Mouse (Mus musculus): Measurements from ENCODE around the gene Gm15517. TPM values are rescaled to one million over a fixed set of nuclear protein-coding genes. Genes with fewer than 3 reads are reported as not detected.
A peak's percentile ranks its signal among the peaks of the same experiment; 100 is the strongest.
"Not testable (repeated sequence)": the region's sequence is repeated elsewhere in the genome, so short reads cannot be mapped to it uniquely, and the experiment has no call there.

Gm15517 gene
- polyA plus RNA-seq (2015; fragmentation: Nextera tagmentation; extraction: Ambion mirVana): 1.2 TPM in 1 of 2 replicates, not detected in the other

- H3K4me2 ChIP-seq: no peak within 1 kb of the TSS
- no peaks in the 10 kb centered on the region for H3K36me3 ChIP-seq
- H3K4me1 ChIP-seq (replicated peaks): peaks cover 8% of the 10 kb centered on the region
- ATAC-seq (ENCODE audit: low FRiP score, low read depth): no peak
- H3K9me3 ChIP-seq: no peaks in the 10 kb centered on the region
- no peak within 1 kb of the TSS for H3K4me3 ChIP-seq
- H3K27ac ChIP-seq (replicated peaks): no peak within 1 kb of the TSS
- H3K27me3 ChIP-seq: 0 out of 2 replicates have a peak, but pooled peaks cover 4% of the 10 kb centered on the region
- H3K9ac ChIP-seq: no peak within 1 kb of the TSS
- 35% methylated on average over 5 of the region's 5 CpGs for WGBS
These were observed at the start of gene Gm15517 for GRCm38 (mm10) chr7:44261147-44261546. Gene Gm15517 (plus strand): TSS chr7:44261447.

DNA sequence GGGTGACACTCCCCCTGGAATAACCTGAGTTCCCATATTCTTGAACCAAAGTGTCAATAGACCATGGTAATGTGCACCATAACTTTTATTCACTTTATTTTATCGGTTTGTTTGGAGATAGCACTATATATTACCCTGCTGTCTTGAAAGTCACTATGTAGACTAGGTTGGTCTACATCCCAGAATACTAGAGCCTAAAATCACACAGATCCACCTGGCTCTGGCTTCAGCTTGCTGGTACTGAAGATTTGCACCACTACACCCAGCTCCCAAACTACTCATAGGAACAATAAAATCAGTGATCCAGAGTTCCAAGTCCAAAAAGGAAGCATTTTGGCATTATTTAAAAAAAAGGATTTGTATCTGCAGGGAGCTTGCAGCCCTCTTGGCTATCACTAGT lies 45.6 kb upstream of the Gm15517 start, which contains the start of gene Klk1b5:
Gene Klk1b5 (plus strand): TSS at position 301 of the 400 bp plus-strand sequence.
- H3K27ac ChIP-seq (replicated peaks): no peak within 1 kb of the TSS
- 97% methylated on average over 1 of the region's 1 CpGs for WGBS
- H3K36me3 ChIP-seq: no peaks in the 10 kb centered on the region
- H3K27me3 ChIP-seq: no peaks in the 10 kb centered on the region
- H3K4me2 ChIP-seq: no peak within 1 kb of the TSS
- H3K9ac ChIP-seq: no peak within 1 kb of the TSS
- ATAC-seq (ENCODE audit: low FRiP score, low read depth): no peak
- no peak within 1 kb of the TSS for H3K4me3 ChIP-seq
- H3K9me3 ChIP-seq: no peaks in the 10 kb centered on the region
- H3K4me1 ChIP-seq (replicated peaks): no peaks in the 10 kb centered on the region

DNA sequence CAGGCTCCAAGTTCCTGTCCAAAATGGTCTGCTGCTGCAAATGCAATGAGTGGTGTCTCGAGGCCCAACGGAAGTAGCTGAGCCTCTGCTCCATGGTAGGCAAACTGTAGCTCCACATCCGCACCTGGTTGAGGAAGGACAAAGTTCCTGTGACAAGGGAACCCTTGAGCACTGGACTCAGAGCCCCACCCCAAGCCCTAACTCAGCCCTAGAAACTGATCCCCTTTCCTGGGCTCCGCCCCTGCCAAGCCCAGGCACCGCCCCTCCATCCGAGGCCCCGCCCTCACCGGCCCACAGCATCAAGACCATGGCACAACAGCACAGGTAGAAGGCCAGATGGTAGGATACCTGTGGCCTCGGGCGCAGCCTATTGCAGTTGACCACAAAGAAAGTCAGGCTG lies 39.6 kb upstream of the Gm15517 start:
- not testable (repeated sequence) for H3K4me3 ChIP-seq; H3K36me3 ChIP-seq; H3K27ac ChIP-seq (replicated peaks); H3K9me3 ChIP-seq; H3K4me1 ChIP-seq (replicated peaks); H3K9ac ChIP-seq; H3K27me3 ChIP-seq; H3K4me2 ChIP-seq; ATAC-seq (ENCODE audit: low FRiP score, low read depth)
- 78% methylated on average over 10 of the region's 10 CpGs for WGBS

- not testable (repeated sequence) for H3K4me3 ChIP-seq; H3K4me1 ChIP-seq (replicated peaks); H3K27ac ChIP-seq (replicated peaks); H3K9me3 ChIP-seq; H3K36me3 ChIP-seq; H3K9ac ChIP-seq; ATAC-seq (ENCODE audit: low FRiP score, low read depth); H3K4me2 ChIP-seq; H3K27me3 ChIP-seq
- 77% methylated on average over 6 of the region's 6 CpGs for WGBS
These were observed 38.9 kb upstream of the Gm15517 start for GRCm38 (mm10) chr7:44222335-44222734.

DNA sequence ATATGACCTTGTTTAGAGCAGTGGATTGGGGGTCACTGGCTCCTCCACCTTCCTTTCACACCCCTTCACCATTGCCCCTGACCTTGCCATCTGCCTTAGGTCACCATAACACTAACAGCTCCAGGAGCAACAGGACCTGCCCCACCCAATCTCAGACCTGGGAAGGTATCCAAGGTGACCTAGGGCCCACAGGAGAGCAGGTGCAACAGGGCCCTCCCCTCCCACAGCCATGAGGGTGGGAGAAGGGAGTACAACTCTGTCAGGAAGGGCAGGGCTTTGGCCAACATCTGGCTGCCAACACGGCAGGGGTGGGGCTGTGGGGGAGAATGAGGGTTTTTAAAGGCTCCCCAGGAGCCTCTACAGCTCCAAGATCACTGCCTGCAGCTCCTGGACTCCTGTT lies 36.2 kb upstream of the Gm15517 start, which contains the start of gene Klk1:
Gene Klk1 (plus strand): TSS at position 285 of the 400 bp plus-strand sequence.
- H3K27me3 ChIP-seq: no peaks in the 10 kb centered on the region
- H3K9ac ChIP-seq: no peak within 1 kb of the TSS
- H3K4me1 ChIP-seq (replicated peaks): no peaks in the 10 kb centered on the region
- H3K4me2 ChIP-seq: no peak within 1 kb of the TSS
- no peaks in the 10 kb centered on the region for H3K36me3 ChIP-seq
- no peak within 1 kb of the TSS for H3K4me3 ChIP-seq
- no peaks in the 10 kb centered on the region for H3K9me3 ChIP-seq
- WGBS: 43% methylated on average over 1 of the region's 1 CpGs
- H3K27ac ChIP-seq (replicated peaks): no peak within 1 kb of the TSS
- no peak for ATAC-seq (ENCODE audit: low FRiP score, low read depth)

DNA sequence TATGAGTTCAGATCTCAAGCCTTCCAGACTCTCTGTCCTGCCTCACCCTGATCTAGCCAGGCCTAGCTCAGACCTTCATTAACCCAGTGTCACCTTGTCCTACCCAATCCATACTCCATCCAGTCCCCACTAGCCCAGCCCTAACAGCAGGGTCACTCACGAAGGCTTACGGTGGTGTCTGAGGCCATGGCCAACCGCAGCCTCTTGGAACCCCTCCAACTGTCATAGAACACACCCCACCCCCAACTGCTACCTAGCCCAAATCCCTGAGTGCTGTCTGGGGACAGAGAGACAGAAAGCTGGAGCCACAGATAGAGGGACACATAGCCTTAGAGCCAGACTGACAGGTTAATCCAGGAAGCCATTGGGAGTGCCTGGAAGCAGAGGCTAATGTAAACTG lies 25.3 kb upstream of the Gm15517 start, which contains the start of gene Gm36864:
Gene Gm36864 (plus strand): TSS at position 269 of the 400 bp plus-strand sequence.
- 88% methylated on average over 3 of the region's 3 CpGs for WGBS
- H3K4me1 ChIP-seq (replicated peaks): no peaks in the 10 kb centered on the region
- H3K27ac ChIP-seq (replicated peaks): no peak within 1 kb of the TSS
- no peaks in the 10 kb centered on the region for H3K27me3 ChIP-seq
- no peaks in the 10 kb centered on the region for H3K9me3 ChIP-seq
- no peak within 1 kb of the TSS for H3K9ac ChIP-seq
- no peak within 1 kb of the TSS for H3K4me3 ChIP-seq
- H3K36me3 ChIP-seq: no peaks in the 10 kb centered on the region
- ATAC-seq (ENCODE audit: low FRiP score, low read depth): no peak
- no peak within 1 kb of the TSS for H3K4me2 ChIP-seq

DNA sequence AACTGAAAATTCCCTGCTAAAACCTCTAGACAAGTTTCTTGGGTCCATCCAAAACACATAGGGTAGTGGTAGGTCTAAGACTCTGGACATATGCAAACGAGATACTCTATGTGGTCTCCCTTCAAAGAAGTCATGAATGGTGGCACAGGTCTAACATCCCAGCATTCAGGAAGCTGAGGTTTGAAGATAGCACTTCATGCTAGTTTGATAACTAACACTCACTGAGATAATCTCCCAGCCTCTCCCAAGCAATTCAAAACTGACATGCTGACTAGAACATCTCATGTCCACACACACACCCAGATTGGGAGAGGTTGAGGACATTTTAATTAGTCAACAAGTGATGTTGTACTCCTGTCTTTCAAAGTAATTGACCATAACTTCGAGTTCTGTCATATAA lies 21.3 kb upstream of the Gm15517 start:
- Histone ChIP-seq H3K27me3 (no peaks in the 10 kb centered on the region), H3K27ac (replicated peaks) (no peak overlapping the region), H3K4me2 (no peak overlapping the region), H3K4me1 (replicated peaks) (no peaks in the 10 kb centered on the region), H3K9ac (no peak overlapping the region), H3K9me3 (no peaks in the 10 kb centered on the region), H3K36me3 (no peaks in the 10 kb centered on the region), H3K4me3 (no peak overlapping the region)
- WGBS: 58% methylated on average over 2 of the region's 2 CpGs
- ATAC-seq (ENCODE audit: low FRiP score, low read depth): no peak

- WGBS: 75% methylated on average over 1 of the region's 1 CpGs
- Histone ChIP-seq H3K27ac (replicated peaks) (no peak overlapping the region), H3K27me3 (no peaks in the 10 kb centered on the region), H3K9me3 (no peaks in the 10 kb centered on the region), H3K4me1 (replicated peaks) (peaks cover 5% of the 10 kb centered on the region), H3K4me2 (no peak overlapping the region), H3K4me3 (no peak overlapping the region), H3K36me3 (no peaks in the 10 kb centered on the region), H3K9ac (no peak overlapping the region)
- ATAC-seq (ENCODE audit: low FRiP score, low read depth): no peak
These were observed 20.5 kb upstream of the Gm15517 start for GRCm38 (mm10) chr7:44240712-44241111.

GRCm38 (mm10) chr7:44241163-44241562 lies 20.1 kb upstream of the Gm15517 start:
- H3K4me3 ChIP-seq: no peak overlapping the region
- H3K9me3 ChIP-seq: no peaks in the 10 kb centered on the region
- H3K4me2 ChIP-seq: no peak overlapping the region
- peaks cover 6% of the 10 kb centered on the region for H3K4me1 ChIP-seq (replicated peaks)
- no peaks in the 10 kb centered on the region for H3K36me3 ChIP-seq
- ATAC-seq (ENCODE audit: low FRiP score, low read depth): no peak
- no peaks in the 10 kb centered on the region for H3K27me3 ChIP-seq
- H3K9ac ChIP-seq: no peak overlapping the region
- H3K27ac ChIP-seq (replicated peaks): no peak overlapping the region
- WGBS: 84% methylated on average over 2 of the region's 2 CpGs

GRCm38 (mm10) chr7:44244080-44244479 lies 17.2 kb upstream of the Gm15517 start:
- Histone ChIP-seq H3K27ac (replicated peaks) (no peak overlapping the region), H3K4me2 (no peak overlapping the region), H3K4me3 (no peak overlapping the region), H3K9me3 (no peaks in the 10 kb centered on the region), H3K36me3 (peaks cover 10% of the 10 kb centered on the region), H3K4me1 (replicated peaks) (peaks cover 22% of the 10 kb centered on the region), H3K27me3 (no peaks in the 10 kb centered on the region), H3K9ac (no peak overlapping the region)
- WGBS: 71% methylated on average over 1 of the region's 1 CpGs
- ATAC-seq (ENCODE audit: low FRiP score, low read depth): no peak

DNA sequence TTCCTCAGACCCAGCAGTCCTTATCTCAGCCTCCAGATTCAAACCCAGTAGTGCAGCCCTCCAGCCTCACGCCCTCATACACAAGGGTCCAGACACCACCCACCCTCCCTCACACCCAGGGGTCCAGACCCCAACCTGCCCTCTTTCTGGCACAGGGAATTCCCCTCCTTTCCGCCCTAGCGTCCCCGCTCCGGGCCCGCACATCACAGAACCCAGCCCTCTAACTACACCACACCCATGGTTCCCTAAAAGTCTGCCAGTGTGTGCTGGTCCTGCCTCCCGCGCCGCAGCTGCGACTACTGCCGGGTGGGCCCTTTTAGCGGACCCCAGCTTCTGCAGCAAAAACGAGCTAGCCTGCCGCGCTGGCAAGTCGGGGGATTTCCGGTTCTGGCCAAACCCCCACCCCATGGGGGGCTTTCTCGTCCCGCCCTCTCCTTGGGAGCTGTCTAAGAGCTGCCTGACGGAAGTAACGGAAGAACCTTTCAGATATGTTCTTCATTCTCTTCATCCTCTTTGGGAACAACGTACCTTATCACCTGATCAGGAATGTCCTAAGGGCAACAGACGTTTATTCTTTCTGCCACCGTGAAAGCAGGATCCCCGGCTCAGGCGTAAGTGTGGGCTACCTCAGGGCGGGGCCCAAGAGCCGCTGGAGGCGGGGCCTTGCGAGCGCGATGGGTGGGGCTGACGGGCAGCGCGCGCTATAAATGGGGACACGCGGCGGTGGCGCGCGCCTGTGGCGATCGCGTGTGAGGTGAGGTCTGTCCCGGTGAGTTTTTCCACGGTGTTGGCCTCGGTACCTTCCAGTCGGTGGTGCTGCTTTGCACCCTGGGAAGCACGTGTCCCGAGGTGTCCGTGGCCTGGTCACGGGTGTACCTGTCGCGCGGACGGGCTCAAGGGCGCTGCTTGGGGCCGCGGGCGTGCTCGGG lies 14.9 kb upstream of the Gm15517 start, which contains the start of the genes 1700028J19Rik and 2410002F23Rik:
Gene 1700028J19Rik (minus strand): TSS at position 641 of the 929 bp plus-strand sequence.
Gene 2410002F23Rik (plus strand): TSS at position 668 of the 929 bp plus-strand sequence.
- under 1% methylated on average over 62 of the region's 62 CpGs for WGBS
- peak within 1 kb of the TSS; percentile 83 for H3K9ac ChIP-seq
- H3K27ac ChIP-seq (replicated peaks): peak within 1 kb of the TSS; percentile 94
- peak; percentile 87 for ATAC-seq (ENCODE audit: low FRiP score, low read depth)
- H3K4me2 ChIP-seq: peak within 1 kb of the TSS; percentile 70
- H3K36me3 ChIP-seq: peaks cover 30% of the 10 kb centered on the region
- peaks cover 32% of the 10 kb centered on the region for H3K4me1 ChIP-seq (replicated peaks)
- no peaks in the 10 kb centered on the region for H3K9me3 ChIP-seq
- no peaks in the 10 kb centered on the region for H3K27me3 ChIP-seq
- peak within 1 kb of the TSS; percentile 69 for H3K4me3 ChIP-seq

GRCm38 (mm10) chr7:44246984-44247470 lies 14.2 kb upstream of the Gm15517 start:
- WGBS: under 1% methylated on average over 23 of the region's 23 CpGs
- no peaks in the 10 kb centered on the region for H3K27me3 ChIP-seq
- peak; percentile 32 for ATAC-seq (ENCODE audit: low FRiP score, low read depth)
- peak overlapping the region; percentile 94 for H3K27ac ChIP-seq (replicated peaks)
- peaks cover 30% of the 10 kb centered on the region for H3K36me3 ChIP-seq
- H3K4me2 ChIP-seq: peak overlapping the region; percentile 70
- no peaks in the 10 kb centered on the region for H3K9me3 ChIP-seq
- peak overlapping the region; percentile 69 for H3K4me3 ChIP-seq
- H3K4me1 ChIP-seq (replicated peaks): peaks cover 32% of the 10 kb centered on the region
- H3K9ac ChIP-seq: peak overlapping the region; percentile 83
